Mouse (Mus musculus): ENCODE measurements around the gene Inhbe. TPM values are rescaled to one million over a fixed set of nuclear protein-coding genes. Genes with fewer than 3 reads are reported as not detected.

Gene Inhbe
- total RNA-seq, 2 experiments from 2014 or later: not detected

GRCm38 (mm10) chr10:127360714-127361113 lies 6.5 kb upstream of the Inhbe start:
- intact Hi-C loops (cut with DNase I): no loop called here
- no peak overlapping the region for H3K4me3 ChIP-seq
- no peak overlapping the region for H3K27ac ChIP-seq
- DNase-seq: no peak
- no peak for TF ChIP-seq CTCF (IDR thresholded peaks at IDR 0.05)

- no peak for DNase-seq
- Histone ChIP-seq H3K27ac (peak overlapping the region; percentile 90), H3K4me3 (no peak overlapping the region)
- TF ChIP-seq CTCF (IDR thresholded peaks at IDR 0.05): no peak
- intact Hi-C loops (cut with DNase I): no loop called here
These were observed 1.1 kb upstream of the Inhbe start for GRCm38 (mm10) chr10:127355336-127355735.

- intact Hi-C loops (cut with DNase I): loop anchor here (5.0 kb wide), 1 partner anchor 85 kb away; no protein-coding TSS in a partner anchor
- no peak for TF ChIP-seq CTCF (IDR thresholded peaks at IDR 0.05)
- Histone ChIP-seq H3K4me3 (no peak overlapping the region), H3K27ac (no peak overlapping the region)
- no peak for DNase-seq
These were observed 1.4 kb downstream of the Inhbe start for GRCm38 (mm10) chr10:127352766-127353165.

GRCm38 (mm10) chr10:127352187-127352586 lies 2.0 kb downstream of the Inhbe start:
- DNase-seq: no peak
- TF ChIP-seq CTCF (IDR thresholded peaks at IDR 0.05): no peak
- H3K4me3 ChIP-seq: no peak overlapping the region
- intact Hi-C loops (cut with DNase I): loop anchor here (5.0 kb wide), 1 partner anchor 85 kb away; no protein-coding TSS in a partner anchor
- no peak overlapping the region for H3K27ac ChIP-seq

- Histone ChIP-seq H3K27ac (no peak overlapping the region), H3K4me3 (no peak overlapping the region)
- no peak for DNase-seq
- intact Hi-C loops (cut with DNase I): loop anchor here (5.0 kb wide), 1 partner anchor 86 kb away; no protein-coding TSS in a partner anchor
- no peak for TF ChIP-seq CTCF (IDR thresholded peaks at IDR 0.05)
These were observed 2.5 kb downstream of the Inhbe start for GRCm38 (mm10) chr10:127351719-127352118.

- no peak for TF ChIP-seq CTCF (IDR thresholded peaks at IDR 0.05)
- no peak overlapping the region for H3K27ac ChIP-seq
- DNase-seq: no peak
- intact Hi-C loops (cut with DNase I): loop anchor here (5.0 kb wide), 1 partner anchor 86 kb away; no protein-coding TSS in a partner anchor
- H3K4me3 ChIP-seq: no peak overlapping the region
These were observed 3.0 kb downstream of the Inhbe start for GRCm38 (mm10) chr10:127351285-127351595.

GRCm38 (mm10) chr10:127350594-127351284 lies 3.5 kb downstream of the Inhbe start:
- Histone ChIP-seq H3K4me3 (peak overlapping the region; percentile 50), H3K27ac (0 out of 2 replicates have a peak overlapping the region, but pooled peaks have one; percentile 12)
- DNase-seq: peak; percentile 78
- peak; percentile 86 for TF ChIP-seq CTCF (IDR thresholded peaks at IDR 0.05)
- intact Hi-C loops (cut with DNase I): loop anchor here (5.0 kb wide), 1 partner anchor 87 kb away; no protein-coding TSS in a partner anchor

- TF ChIP-seq CTCF (IDR thresholded peaks at IDR 0.05): no peak
- no peak overlapping the region for H3K4me3 ChIP-seq
- H3K27ac ChIP-seq: no peak overlapping the region
- no peak for DNase-seq
- intact Hi-C loops (cut with DNase I): loop anchor here (5.0 kb wide), 1 partner anchor 87 kb away; no protein-coding TSS in a partner anchor
These were observed 4.4 kb downstream of the Inhbe start for GRCm38 (mm10) chr10:127349810-127350209.

GRCm38 (mm10) chr10:127348957-127349356 lies 5.3 kb downstream of the Inhbe start:
- intact Hi-C loops (cut with DNase I): no loop called here
- DNase-seq: no peak
- peak; percentile 40 for TF ChIP-seq CTCF (IDR thresholded peaks at IDR 0.05)
- H3K4me3 ChIP-seq: no peak overlapping the region
- H3K27ac ChIP-seq: no peak overlapping the region

GRCm38 (mm10) chr10:127346173-127346572 lies 8.0 kb downstream of the Inhbe start:
- intact Hi-C loops (cut with DNase I): no loop called here
- Histone ChIP-seq H3K4me3 (no peak overlapping the region), H3K27ac (no peak overlapping the region)
- DNase-seq: no peak
- TF ChIP-seq CTCF (IDR thresholded peaks at IDR 0.05): no peak

- DNase-seq: no peak
- Histone ChIP-seq H3K4me3 (no peak overlapping the region), H3K27ac (no peak overlapping the region)
- intact Hi-C loops (cut with DNase I): no loop called here
- TF ChIP-seq CTCF (IDR thresholded peaks at IDR 0.05): no peak
These were observed 11.2 kb downstream of the Inhbe start for GRCm38 (mm10) chr10:127343029-127343428.

GRCm38 (mm10) chr10:127341891-127342639 lies 12.1 kb downstream of the Inhbe start, which contains the start of gene Gli1:
Gene Gli1, minus strand, starts transcription at chr10:127341974.
- H3K27ac ChIP-seq: peak within 1 kb of the TSS; percentile 69
- intact Hi-C loops (cut with DNase I): no loop called here
- H3K4me3 ChIP-seq: peak within 1 kb of the TSS; percentile 73
- peak; percentile 95 for TF ChIP-seq CTCF (IDR thresholded peaks at IDR 0.05)
- DNase-seq: peak; percentile 89

- peak overlapping the region; percentile 73 for H3K4me3 ChIP-seq
- TF ChIP-seq CTCF (IDR thresholded peaks at IDR 0.05): no peak
- peak overlapping the region; percentile 69 for H3K27ac ChIP-seq
- DNase-seq: no peak
- intact Hi-C loops (cut with DNase I): no loop called here
These were observed 12.9 kb downstream of the Inhbe start for GRCm38 (mm10) chr10:127341360-127341690.
